Mouse (Mus musculus): ENCODE results near the gene Usp48. TPM values are rescaled to one million over a fixed set of nuclear protein-coding genes. Genes with fewer than 3 reads are reported as not detected.

The Usp48 gene
- polyA plus RNA-seq, 1 experiment = 46.2 TPM

DNA sequence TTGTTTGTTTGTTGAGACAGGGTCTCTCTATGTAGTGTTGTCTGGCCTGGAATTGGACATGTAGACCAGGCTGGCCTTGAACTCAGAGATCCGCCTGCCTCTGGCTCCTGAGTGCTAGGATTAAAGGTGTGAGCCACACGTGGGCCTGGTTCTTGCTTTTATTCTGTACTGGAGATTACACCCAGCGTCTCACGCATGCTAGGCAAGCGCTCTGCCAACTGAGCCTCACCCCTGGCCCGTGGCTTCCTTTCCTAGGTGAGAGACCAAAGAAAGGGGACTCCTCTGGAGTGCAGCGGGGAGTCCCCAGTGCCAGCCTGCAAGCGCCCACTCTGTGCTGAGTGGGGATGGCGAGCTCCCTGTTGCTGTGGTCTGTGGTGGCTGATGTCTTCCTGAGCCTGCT is 85.0 kb downstream of the Usp48 start:
- H3K4me1 ChIP-seq = peaks cover 4% of the 10 kb centered on the region; the same call in 1 of the 2 replicates
- H3K4me3 ChIP-seq (replicated peaks) = no peak overlapping the region
- TF ChIP-seq GATA1 (IDR thresholded peaks at IDR 0.05; ENCODE audit: borderline replicate concordance, low read length) (no peak), FLI1 (IDR thresholded peaks at IDR 0.05; ENCODE audit: low read length) (no peak)
- no peaks in the 10 kb centered on the region for H3K36me3 ChIP-seq (replicated peaks; ENCODE audit: low read length)
- peaks cover 84% of the 10 kb centered on the region for H3K27me3 ChIP-seq (replicated peaks)
- no peaks in the 10 kb centered on the region for H3K9me3 ChIP-seq

DNA sequence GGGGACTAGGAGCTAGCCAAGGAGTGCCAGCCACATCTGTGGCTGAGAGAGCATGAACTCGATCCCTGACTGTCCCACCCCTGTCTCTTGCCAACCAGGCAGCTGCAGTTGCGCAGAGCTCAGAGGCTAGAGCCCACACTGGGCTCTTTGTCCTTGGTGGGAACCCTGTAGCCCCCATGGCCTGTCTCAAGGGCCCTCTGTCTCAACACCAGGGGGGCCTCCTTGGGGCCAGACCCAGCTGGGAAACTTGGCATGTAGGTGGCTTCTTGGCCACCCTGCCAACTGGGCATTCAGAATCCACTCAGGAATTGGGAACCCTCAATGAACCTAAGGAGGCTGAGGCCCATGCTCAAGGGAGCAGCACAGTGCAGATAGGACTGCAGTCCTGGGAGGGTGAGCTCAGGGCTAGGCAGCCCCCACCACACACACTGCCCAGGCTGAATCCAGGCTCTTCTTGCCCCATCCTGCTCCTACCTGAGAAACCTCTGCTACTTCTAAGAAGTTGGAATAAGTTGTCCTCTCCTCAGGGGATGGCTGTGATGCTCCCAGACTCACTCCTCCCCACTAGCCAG is 86.5 kb downstream of the Usp48 start:
- H3K36me3 ChIP-seq (replicated peaks; ENCODE audit: low read length) = no peaks in the 10 kb centered on the region
- TF ChIP-seq GATA1 (IDR thresholded peaks at IDR 0.05; ENCODE audit: borderline replicate concordance, low read length) (no peak), FLI1 (IDR thresholded peaks at IDR 0.05; ENCODE audit: low read length) (no peak)
- H3K27me3 ChIP-seq (replicated peaks) = peaks cover 87% of the 10 kb centered on the region
- no peaks in the 10 kb centered on the region for H3K9me3 ChIP-seq
- H3K4me3 ChIP-seq (replicated peaks) = no peak overlapping the region
- H3K4me1 ChIP-seq = peaks cover 4% of the 10 kb centered on the region; the same call in 1 of the 2 replicates

DNA sequence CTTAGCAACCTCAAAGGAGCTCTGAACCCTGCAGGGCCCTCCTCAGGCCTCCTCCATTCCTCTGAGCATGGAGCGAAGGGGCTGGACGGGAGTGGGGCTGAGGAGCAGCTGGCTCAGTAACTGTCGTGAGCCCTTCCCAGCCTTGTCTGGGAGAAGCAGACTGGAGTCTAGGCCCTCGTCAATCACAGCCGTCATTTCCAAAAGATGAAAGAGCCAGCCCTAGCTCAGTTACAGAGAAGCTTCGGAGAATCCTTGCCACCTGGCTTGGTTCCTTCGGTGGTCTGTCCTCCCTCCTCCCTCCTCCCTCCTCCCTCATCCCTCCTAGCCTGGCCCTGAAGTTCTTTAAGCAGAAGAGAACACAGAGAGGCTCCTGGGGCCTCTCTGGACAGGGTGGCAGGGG is 87.2 kb downstream of the Usp48 start:
- Histone ChIP-seq H3K4me3 (replicated peaks) (no peak overlapping the region), H3K9me3 (no peaks in the 10 kb centered on the region), H3K36me3 (replicated peaks; ENCODE audit: low read length) (no peaks in the 10 kb centered on the region), H3K27me3 (replicated peaks) (peaks cover 91% of the 10 kb centered on the region), H3K4me1 (peaks cover 4% of the 10 kb centered on the region; the same call in 1 of the 2 replicates)
- TF ChIP-seq FLI1 (IDR thresholded peaks at IDR 0.05; ENCODE audit: low read length) (no peak), GATA1 (IDR thresholded peaks at IDR 0.05; ENCODE audit: borderline replicate concordance, low read length) (no peak)

GRCm38 (mm10) chr4:137681408-137682104 is 88.0 kb downstream of the Usp48 start:
- Histone ChIP-seq H3K27me3 (replicated peaks) (peaks cover 96% of the 10 kb centered on the region), H3K4me3 (replicated peaks) (no peak overlapping the region), H3K4me1 (peaks cover 4% of the 10 kb centered on the region; the same call in 1 of the 2 replicates), H3K9me3 (no peaks in the 10 kb centered on the region), H3K36me3 (replicated peaks; ENCODE audit: low read length) (no peaks in the 10 kb centered on the region)
- TF ChIP-seq GATA1 (IDR thresholded peaks at IDR 0.05; ENCODE audit: borderline replicate concordance, low read length) = no peak
- no peak for TF ChIP-seq FLI1 (IDR thresholded peaks at IDR 0.05; ENCODE audit: low read length)

- H3K36me3 ChIP-seq (replicated peaks; ENCODE audit: low read length) = no peaks in the 10 kb centered on the region
- H3K27me3 ChIP-seq (replicated peaks) = peaks cover 91% of the 10 kb centered on the region
- TF ChIP-seq FLI1 (IDR thresholded peaks at IDR 0.05; ENCODE audit: low read length) = no peak
- no peak for TF ChIP-seq GATA1 (IDR thresholded peaks at IDR 0.05; ENCODE audit: borderline replicate concordance, low read length)
- H3K4me1 ChIP-seq = peaks cover 4% of the 10 kb centered on the region; the same call in 1 of the 2 replicates
- H3K4me3 ChIP-seq (replicated peaks) = no peak overlapping the region
- no peaks in the 10 kb centered on the region for H3K9me3 ChIP-seq
These were observed 89.5 kb downstream of the Usp48 start for GRCm38 (mm10) chr4:137682961-137683453.

GRCm38 (mm10) chr4:137684830-137685343 is 91.3 kb downstream of the Usp48 start:
- no peak for TF ChIP-seq GATA1 (IDR thresholded peaks at IDR 0.05; ENCODE audit: borderline replicate concordance, low read length)
- no peak for TF ChIP-seq FLI1 (IDR thresholded peaks at IDR 0.05; ENCODE audit: low read length)
- Histone ChIP-seq H3K9me3 (peaks cover 4% of the 10 kb centered on the region; the same call in 1 of the 2 replicates), H3K4me3 (replicated peaks) (no peak overlapping the region), H3K4me1 (peaks cover 4% of the 10 kb centered on the region; the same call in 1 of the 2 replicates), H3K36me3 (replicated peaks; ENCODE audit: low read length) (no peaks in the 10 kb centered on the region), H3K27me3 (replicated peaks) (peaks cover 85% of the 10 kb centered on the region)

GRCm38 (mm10) chr4:137686303-137686702 is 92.7 kb downstream of the Usp48 start:
- peaks cover 4% of the 10 kb centered on the region; the same call in 1 of the 2 replicates for H3K9me3 ChIP-seq
- peaks cover 4% of the 10 kb centered on the region; the same call in 1 of the 2 replicates for H3K4me1 ChIP-seq
- H3K36me3 ChIP-seq (replicated peaks; ENCODE audit: low read length) = no peaks in the 10 kb centered on the region
- H3K4me3 ChIP-seq (replicated peaks) = no peak overlapping the region
- H3K27me3 ChIP-seq (replicated peaks) = peaks cover 78% of the 10 kb centered on the region
- TF ChIP-seq GATA1 (IDR thresholded peaks at IDR 0.05; ENCODE audit: borderline replicate concordance, low read length) (no peak), FLI1 (IDR thresholded peaks at IDR 0.05; ENCODE audit: low read length) (no peak)

GRCm38 (mm10) chr4:137687234-137687825 is 93.8 kb downstream of the Usp48 start:
- TF ChIP-seq FLI1 (IDR thresholded peaks at IDR 0.05; ENCODE audit: low read length) = no peak
- no peak for TF ChIP-seq GATA1 (IDR thresholded peaks at IDR 0.05; ENCODE audit: borderline replicate concordance, low read length)

GRCm38 (mm10) chr4:137692107-137692902 is 98.8 kb downstream of the Usp48 start:
- peaks cover 9% of the 10 kb centered on the region for H3K9me3 ChIP-seq
- H3K36me3 ChIP-seq (replicated peaks; ENCODE audit: low read length) = no peaks in the 10 kb centered on the region
- peaks cover 48% of the 10 kb centered on the region for H3K27me3 ChIP-seq (replicated peaks)
- no peaks in the 10 kb centered on the region for H3K4me1 ChIP-seq
- no peak for TF ChIP-seq FLI1 (IDR thresholded peaks at IDR 0.05; ENCODE audit: low read length)
- no peak for TF ChIP-seq GATA1 (IDR thresholded peaks at IDR 0.05; ENCODE audit: borderline replicate concordance, low read length)
- H3K4me3 ChIP-seq (replicated peaks) = peak overlapping the region; percentile 14

More at GRCm38 (mm10) chr4:137687234-137687825, 93.8 kb downstream of the Usp48 start:
- Histone ChIP-seq H3K9me3 (peaks cover 4% of the 10 kb centered on the region; the same call in 1 of the 2 replicates), H3K4me3 (replicated peaks) (no peak overlapping the region), H3K4me1 (no peaks in the 10 kb centered on the region), H3K36me3 (replicated peaks; ENCODE audit: low read length) (no peaks in the 10 kb centered on the region), H3K27me3 (replicated peaks) (peaks cover 75% of the 10 kb centered on the region)

Data from megakaryocyte, embryonic 14.5 days (primary cell).